Mouse (Mus musculus) fat pad, adult 2 months (tissue): ENCODE data around the gene Gm9903.

Source experiments
- DNase-seq: peaks from one replicate; pipeline ENCODE4 v3.0.0-alpha.2; 2011; ENCODE audit warnings: low read depth, low spot score; ENCODE audit errors: extremely low read depth

Gene Gm9903

DNA sequence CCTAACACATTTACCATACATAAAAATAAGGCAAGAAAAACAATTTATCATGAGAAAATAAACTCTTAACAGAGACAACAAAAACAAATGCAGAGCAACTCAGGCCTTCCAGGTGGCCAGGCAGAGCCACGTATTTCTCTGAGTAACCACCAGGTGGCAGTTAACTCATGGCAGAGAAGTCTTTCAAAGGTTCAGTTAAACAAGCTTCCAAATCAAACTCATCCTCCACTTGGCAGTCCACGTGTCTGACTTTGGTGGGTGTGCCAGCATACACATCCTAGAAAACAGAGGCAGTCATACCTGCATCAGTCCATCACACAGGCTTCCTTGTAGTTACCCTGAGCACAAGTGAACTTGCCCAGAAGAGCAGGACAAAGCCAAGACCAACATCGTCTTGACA is 10.9 kb downstream of the Gm9903 start:
- DNase-seq, result no peak

DNA sequence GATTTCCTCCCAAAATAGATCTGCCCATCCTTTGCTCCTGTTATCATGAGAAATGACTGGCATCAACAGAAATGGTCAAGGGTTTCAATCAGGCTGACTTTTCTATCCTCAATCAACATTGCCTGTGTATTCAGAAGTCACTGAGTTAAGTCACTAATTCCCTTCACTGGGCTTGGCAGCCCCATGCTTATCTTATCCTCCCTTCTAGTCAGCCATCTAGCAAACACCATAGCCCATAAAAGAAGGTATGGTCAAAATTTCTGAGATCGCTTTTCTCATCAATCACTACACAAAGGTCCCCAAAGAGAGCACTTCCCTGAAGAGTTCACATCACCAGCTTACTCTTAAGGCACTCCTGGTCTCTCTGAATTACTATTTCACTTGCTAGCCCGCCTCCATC is 21.3 kb downstream of the Gm9903 start:
- DNase-seq, result no peak

DNA sequence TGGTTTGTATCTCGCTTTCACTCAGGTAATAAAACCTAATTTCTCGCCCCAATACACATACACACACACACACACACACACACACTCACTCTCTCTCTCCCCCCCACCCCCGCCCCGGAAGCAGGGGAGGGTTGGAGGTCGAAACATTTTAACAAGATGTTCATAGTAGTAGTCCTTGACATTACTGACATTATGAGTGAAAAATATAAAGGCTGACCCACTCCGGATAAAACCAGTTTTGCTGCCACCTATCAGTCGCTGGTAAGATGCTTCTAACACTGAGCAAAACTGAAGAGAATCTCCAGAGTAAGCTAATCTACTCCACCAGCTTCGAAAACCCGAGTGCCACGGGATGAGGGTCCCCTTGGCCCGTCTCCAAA is 21.8 kb downstream of the Gm9903 start:
- no peak for DNase-seq

DNA sequence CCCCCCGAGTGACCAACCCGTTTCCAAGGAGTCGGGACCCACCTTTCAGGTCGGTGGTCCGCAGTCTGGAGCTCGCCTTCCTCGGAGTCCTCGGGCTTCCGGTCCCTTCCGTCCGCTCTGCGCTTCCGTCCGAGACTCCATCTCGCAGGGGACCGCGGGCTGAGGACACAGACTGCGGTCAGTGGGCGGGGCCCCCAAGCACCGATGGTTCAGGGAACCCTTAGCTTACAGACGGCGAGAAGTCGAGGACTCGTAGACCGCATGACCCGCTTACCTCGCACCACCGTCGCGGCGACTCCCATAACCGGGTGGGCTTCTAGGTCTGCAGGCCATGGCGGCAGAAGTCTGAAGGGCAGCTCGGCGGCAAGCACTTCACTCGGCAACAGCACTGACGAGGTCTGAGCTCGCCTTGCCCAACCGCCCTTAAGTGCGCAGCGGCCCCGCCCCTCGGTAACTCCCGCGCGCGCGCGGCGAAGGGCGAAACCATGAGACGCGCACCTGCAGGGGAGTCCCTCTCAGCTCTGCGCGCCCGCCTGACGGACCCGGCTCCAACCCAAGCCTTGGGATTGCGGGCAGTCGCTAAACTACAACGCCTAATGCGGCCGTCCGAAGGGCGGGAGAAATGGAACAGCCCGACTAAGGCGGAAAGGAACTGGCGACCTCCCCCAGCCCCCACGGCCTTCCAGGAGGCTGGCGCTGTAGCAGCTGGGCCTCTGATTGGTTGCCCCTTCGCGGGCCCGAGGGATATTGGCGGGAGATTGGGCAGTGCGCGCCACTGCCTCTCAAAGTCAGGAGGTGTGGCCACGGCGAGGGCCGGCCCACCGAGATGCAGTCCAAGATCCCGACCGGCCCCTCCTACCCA is 22.4 kb downstream of the Gm9903 start, which contains the start of gene Slbp:
Gene Slbp (minus strand): TSS at position 654 of the 862 bp plus-strand sequence.
- no peak for DNase-seq

DNA sequence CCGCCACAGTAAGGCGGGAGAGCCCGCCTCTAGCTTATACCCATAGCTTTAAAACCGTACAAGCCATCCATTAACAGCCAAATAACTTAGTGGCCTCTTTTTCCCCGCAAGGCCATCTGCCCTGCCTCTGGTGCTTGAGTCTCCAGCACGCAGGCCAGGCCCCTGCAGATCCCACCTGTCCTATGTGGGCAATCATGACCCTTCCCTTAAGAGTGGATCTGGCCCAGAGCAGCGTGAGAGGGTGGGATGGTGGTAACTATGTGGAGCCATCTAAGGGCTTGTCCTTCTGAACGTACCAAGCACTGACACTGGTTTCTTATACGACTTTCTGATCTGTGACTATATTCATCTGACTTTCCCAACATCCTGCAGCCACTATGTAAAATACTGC is 23.1 kb downstream of the Gm9903 start:
- DNase-seq, result no peak

DNA sequence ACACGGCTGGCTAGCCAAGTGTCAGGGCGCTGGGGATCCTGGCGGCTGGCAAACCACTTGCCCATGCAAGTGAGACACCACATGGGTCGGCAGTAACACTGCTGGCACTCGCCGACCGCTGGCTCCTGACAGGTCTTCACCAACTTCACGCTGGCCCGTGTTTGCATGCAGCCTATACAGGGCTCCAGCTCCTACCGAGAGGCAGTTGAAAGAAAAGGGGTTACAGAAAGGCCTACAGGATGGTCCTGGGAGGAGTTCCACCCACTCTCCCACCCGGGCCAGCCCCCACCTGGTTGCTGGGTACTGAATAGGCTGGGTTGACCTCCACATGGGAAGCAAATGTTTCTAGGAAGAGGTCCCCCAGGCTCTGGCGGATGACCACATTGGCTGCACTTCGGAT is 24.7 kb downstream of the Gm9903 start:
- DNase-seq, result no peak

DNA sequence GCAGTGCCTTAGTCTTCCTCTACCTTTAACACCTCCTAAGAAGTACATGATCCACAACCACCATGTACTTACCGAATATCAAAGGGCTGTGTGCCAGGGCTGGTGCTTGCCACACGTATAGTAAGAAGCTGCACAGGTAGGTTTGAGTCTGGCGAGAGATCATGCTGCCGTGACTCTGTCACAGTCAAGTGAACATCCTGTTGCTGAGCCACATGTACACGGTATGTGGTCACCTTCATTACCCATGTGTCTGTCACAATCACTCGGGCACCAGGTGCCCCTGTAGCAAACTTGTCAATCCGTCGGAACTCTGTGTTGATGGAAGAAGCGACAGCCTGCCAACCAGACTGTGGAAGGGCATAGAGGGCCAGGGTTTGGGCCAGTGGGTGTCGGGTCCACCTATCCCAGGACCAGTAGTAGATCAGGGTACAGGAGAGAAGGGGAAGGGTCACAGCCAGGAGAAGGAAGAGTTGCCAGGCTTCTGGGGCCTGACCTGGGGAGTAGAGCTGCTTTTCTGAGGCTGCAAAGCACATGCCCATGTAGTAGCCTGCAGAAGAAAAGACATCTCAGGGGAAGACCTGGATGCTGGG is 25.6 kb downstream of the Gm9903 start:
- no peak for DNase-seq

DNA sequence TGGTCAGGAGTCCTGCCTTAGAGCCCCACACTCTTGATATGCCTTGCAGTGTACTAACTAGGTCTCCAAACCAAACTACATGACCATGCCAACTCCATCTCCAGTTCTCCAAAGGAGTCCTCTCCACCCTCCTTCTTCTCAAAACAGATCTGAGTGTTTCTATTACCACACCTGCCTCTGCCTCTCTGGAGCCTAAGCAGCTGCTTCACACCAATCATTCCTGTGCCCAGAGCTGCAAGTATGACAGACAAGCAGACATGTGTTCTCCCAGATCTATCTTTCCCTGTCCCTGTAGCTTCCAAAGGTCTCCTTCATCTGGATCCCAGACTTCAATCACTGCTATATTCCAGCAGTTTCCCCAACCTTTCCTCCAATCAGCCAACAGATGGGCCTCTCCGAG is 27.0 kb downstream of the Gm9903 start:
- no peak for DNase-seq

DNA sequence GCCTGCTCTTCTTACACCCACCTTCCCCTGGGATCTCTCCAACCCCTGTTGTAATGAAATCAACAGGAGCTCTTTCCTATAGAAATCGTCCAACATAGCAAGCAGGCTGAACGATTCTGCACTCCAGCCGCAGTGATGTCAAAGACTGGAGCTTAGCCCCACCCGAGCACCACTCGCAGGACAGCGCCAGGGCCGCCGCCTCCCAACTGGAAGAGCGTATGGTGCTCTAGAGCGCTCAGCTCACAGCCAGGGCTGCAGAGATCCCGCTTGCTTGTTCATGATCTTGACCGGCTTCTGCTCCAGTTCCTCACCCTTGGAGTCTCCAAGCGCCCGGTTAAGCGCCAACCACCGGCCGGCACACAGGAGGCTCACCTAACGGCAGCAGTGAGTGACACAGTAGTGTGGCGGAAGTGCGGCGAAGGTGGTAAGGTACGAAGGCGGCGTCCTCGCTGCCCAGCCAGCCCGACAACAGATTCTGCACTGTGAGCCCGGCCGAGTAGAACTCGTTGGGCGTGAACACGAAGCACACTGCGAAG is 27.6 kb downstream of the Gm9903 start:
- DNase-seq, result no peak

DNA sequence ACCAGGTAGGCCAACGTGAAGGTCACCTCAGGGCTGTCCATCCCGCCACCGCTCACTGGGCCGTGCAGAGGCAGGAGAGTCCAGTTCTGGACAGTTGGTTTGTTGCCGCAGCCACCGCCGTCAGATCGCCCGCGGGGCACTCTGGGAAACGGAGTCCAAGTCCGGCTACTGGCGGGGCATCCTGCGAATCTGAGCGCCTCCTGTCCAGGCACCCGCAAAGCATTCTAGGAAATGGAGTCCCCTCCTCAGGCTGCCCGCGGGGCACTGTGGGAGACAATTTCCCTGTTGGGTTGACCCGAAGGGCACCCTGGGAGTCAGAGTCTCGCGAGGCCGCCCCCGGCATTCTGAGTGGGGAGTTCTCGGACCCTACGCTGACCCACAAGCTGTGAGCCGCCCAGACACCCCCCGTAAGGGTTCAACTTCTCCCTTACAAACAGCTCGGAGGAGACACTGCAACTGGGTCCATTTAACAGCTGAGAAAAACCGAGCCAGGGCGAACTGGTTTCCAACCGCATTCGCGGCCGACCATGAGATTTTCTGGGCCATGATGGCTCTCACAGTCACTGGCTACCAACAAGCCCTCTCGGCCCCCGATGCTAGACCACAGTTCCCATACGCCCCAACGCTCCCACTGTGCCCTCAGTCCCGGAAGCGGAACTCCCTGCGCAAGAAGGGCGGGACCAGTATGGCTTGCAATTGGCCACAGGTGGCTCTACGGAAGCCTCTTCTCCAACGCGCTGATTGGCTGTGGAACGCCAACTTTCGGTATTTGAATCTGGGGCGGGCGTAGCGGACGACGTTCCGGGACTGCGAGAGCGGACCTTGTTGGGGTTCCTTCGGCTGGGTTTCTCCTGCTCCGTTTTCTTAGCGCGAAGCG is 28.3 kb downstream of the Gm9903 start, which contains the start of the genes Tacc3 and Tmem129:
Gene Tacc3 (plus strand): TSS at position 342 of the 877 bp plus-strand sequence.
Gene Tmem129 (minus strand): TSS at position 630 of the 877 bp plus-strand sequence.
- peak; percentile 86 for DNase-seq

DNA sequence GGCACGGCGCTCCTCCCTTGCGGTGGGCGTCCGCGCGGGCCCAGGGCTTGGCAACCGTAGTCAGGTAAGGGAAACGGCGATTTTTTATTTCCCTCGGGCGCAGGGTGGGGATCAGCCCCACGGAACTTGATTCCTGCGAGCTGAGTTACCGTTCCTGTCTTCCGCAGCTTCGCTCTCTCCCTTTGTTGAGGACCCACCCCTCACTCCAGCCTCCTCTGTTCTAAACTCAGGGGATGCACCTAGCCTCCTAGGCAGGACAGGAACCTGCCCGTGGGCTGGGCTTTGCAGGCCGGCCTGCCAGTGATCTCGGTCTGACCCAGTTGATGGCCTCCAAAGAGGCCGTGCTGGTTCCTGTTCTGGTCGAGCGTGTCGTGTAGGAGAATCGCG is 28.9 kb downstream of the Gm9903 start:
- no peak for DNase-seq

DNA sequence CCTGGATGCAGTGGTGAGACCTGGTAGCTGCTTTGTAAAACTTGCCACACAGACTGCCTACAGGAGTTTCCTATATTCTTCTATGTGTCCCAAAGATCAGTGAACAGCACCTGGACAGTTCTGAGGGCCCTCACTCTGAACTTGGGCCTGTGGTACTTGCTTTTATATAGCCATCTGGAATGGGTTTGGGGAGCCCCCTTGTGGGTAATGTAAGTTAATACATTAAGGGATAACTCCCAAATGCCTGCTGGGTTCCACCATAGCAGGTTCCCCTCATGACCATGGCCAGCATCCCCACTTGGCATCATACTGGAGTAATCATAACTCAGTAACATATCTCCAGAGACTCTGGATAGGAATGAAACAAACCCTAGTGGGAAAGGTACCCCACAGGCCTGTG is 38.5 kb downstream of the Gm9903 start:
- no peak for DNase-seq

DNA sequence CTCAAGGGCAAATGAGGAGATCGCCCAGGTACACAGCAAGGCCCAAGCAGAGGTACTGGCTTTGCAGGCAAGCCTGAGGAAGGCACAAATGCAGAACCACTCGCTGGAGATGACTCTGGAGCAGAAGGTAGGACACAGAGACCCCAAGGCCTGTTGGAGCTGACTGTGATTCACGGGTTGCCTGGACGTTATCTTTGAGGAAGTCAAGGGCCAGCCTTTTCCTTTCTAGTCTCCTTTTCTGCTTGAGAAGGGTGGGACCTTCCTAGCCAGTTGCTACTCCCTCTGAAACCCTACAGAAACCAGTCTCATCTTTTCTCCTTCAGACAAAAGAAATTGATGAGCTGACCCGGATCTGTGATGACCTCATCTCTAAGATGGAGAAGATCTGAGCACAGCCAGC is 41.9 kb downstream of the Gm9903 start:
- no peak for DNase-seq

DNA sequence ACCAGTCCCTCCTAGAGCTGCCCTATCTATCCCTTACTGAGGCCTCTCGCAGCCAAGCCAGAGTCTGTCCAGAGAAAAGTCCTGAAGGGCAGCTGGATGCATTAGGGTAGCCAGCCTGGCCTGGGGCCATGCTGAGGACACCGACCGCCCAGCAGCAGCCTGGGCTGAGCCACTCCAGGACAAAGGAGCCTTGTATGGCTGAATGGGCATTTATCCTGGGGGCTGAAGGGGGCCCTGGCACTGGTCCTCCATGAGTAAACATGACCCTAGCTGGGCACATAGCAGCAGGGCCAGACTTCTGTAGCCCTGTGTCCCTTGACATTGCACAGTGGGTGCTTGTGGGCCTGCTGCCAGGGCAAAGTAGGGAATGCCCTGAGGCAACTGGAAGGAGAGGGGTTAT is 44.7 kb downstream of the Gm9903 start:
- no peak for DNase-seq

DNA sequence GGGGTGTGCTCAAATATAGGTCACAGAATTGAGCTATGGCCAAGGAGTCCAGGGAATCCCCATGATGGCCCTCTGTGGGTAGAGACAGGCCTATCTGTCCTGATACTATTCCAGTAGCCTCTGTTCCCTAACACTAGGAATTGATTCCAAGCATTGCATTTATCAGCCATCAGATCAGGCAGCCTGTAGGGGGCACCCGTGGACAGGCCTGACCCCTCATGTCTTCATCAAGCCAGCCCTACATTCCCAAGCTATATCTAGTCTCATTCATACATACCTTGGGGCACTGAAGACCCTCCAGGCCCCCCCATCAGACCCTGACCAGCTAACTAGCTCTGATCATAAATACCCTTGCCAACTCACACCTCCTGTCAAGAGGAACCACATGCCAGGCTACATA is 46.2 kb downstream of the Gm9903 start:
- no peak for DNase-seq

DNA sequence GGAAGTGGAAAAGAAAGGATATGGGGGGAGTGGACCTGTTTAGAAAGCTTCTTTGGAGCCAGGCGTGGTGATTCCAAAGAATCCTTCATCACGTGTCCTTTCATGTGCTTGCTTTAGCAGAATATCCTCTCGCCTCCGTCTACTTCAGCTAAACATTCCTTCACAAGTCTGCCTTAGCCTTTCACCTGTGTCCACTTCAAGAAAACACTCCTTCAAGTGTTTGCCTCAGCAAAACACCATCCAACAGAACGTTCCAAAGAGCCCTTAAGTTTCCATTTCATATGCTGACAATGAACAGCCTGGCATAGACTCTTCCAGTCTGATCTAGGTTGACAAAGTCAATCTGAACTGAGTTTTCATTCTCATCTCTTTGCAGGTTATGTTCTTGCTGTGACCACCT is 48.5 kb downstream of the Gm9903 start:
- DNase-seq, result no peak

DNA sequence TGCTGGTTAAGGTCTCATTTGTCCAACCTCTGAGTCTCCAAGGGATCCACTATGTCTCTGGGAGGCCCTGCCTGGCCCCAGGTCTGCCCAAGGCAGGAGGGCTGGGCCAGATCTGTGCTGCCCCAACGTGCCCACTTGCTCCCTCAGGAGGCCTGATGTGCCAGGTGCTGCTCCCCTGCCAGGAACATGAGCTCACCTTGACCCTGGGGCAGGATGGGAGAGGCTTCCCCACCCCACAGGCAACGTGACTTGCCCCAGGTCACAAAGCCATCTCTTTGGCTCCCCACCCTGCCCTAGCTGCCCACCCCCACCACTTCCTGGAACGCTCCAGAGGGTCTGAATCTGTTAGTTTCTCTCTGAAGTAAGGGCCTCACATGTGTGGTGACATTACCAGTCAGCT is 51.3 kb downstream of the Gm9903 start:
- no peak for DNase-seq
